Mouse (Mus musculus) layer of hippocampus, adult 11-12 months (tissue): ENCODE results near the gene Psme1.

Source experiments
- DNase-seq: peaks from one replicate; pipeline ENCODE4 v3.0.0; 2022; ENCODE audit warnings: low spot score

Gene Psme1

DNA sequence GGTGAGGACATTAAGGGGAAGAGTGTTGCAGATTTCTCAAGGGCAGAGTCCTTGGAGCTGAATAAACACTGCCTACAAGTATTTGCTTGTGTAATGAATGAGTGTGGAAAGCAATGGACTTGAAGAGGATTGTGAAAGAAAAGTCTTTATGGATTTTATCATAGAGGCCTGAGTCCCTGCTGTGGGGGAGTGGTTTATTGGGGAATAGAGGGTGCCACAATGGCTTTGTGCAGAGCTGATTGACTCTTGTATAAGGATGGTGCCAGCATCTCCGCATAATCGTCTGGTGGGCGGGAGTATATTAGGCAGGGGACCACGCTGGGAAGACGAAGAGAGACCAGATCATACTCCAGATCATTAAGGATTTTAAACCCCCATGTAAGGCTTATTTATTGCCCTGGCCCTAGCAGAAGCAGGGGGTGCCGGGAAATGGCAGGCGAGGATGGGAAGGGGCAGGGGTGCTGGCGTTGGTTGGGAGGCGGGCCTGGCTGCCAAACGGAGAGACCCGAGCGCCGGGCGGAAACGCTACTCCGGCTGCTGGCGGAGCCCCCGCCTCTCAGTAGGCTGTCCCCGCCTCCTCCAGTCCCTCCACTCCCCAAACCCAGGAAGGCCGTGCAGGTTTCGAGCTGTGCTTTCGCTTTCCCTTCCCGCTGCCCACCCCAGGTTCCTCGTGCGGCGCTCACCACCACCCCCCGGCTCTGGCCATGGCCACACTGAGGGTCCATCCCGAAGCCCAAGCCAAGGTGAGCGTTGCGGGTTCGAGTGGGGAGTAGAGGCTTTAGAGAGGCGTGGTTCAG lies at the start of gene Psme1:
Gene Psme1 (plus strand): TSS at position 253 of the 797 bp plus-strand sequence.
- DNase-seq, result peak; percentile 69

DNA sequence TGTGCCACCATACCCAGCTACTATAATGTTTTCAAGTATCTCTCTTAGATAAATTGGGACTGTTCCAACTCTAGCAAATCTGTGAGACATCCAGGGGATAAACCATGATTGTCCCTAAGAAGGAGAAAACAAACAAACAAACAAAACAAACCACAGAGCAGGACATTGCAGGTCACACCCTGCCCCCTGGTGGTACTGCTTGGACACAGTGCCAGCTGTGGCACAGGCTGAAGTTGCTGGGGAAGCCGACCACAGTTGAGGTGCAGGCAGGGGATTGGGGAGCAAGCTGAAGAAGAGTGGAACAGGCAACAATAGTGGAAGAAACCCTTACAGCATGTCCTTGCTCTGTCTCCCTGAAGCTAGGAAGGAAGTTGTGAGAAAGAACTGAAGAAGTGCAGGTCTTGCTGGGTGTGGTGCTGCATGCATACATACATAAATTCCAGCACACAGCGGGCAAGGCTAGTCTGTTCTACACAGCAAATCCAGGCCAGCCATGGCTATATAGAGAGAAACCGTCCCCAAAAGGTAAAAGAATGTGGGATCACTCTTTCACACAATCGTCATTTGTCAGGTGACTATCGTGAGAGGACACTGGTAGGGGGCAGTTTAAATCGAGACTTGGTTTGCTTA lies 41.7 kb upstream of the Psme1 start:
- peak; percentile 55 for DNase-seq

DNA sequence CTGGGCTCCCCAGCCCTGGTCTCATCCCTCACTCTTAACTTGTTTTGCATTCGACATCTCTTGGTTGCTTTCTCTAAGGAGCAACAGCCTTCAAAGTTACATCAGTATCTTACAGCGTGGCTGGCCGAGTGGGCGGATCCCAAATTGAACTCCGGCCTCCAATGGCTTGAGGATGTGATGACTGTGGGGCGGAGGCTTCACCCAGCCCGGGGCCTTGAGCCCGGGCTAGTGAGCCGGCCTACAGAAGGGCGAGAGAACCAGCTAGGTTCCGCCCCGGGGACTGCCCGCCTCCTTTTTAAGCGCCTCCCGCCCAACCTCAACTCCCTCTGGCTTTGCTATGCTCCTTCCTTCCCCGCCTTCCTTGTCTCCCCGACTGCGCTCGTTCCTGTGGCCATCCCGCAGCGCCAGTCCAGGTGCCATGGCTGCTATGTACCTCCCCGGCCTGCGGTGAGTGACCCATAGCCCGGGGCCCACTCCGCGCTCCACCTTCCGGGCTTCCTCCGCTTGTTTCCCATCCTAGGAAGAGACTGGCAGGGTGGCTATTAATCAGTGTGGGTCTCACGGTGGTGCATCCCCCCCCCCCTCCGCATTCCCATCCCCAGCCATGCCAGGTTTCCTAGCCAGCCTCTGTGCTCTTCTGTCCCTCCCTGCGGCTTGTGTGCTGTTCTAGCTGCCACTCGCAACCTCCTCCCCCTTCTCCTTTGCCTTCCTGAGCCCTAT lies 37.7 kb upstream of the Psme1 start, which contains the start of gene Pck2:
Gene Pck2 (plus strand): TSS at position 200 of the 720 bp plus-strand sequence.
- peak; percentile 80 for DNase-seq

DNA sequence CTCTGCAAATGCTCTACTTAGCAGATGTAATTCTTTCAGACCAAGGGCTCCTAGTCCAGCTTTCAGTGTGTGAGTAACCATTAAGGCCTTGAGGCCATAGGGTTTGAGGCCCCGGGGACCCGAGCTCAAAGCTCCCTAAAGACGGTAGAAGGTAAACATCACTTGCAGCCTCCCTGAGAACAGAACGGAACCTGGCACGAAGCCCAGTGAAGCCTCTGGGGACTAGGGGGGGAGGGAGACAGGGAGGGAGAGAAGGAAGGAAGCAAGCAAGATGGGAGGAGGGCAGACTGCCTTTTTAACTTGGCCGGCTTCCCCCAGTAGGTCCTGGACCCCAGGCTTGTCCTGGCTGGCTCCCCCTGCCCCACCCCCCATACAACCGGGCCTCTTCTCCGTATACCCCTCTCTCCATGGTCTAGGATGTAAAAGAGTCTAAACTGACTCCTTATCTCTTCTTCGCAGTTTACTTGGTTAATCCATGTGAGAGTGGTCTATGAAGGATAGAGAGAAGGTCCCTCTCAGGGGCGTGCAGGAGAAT lies 37.1 kb upstream of the Psme1 start:
- DNase-seq, result peak; percentile 73

DNA sequence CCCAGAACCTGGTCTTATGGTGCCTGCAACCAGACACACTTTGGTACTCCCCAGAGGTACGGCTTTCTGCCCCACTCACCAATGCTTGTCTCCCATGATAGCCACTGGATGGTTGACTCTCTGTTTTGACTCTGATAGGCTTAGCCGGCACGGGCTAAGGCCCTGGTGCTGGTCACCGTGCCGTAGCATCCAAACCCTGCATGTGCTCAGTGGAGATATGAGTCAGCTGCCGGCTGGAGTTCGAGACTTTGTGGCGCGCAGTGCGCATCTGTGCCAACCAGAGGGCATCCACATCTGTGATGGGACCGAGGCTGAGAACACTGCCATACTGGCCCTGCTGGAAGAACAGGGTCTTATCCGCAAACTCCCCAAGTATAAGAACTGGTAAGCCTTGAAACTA lies 35.7 kb upstream of the Psme1 start:
- no peak for DNase-seq

DNA sequence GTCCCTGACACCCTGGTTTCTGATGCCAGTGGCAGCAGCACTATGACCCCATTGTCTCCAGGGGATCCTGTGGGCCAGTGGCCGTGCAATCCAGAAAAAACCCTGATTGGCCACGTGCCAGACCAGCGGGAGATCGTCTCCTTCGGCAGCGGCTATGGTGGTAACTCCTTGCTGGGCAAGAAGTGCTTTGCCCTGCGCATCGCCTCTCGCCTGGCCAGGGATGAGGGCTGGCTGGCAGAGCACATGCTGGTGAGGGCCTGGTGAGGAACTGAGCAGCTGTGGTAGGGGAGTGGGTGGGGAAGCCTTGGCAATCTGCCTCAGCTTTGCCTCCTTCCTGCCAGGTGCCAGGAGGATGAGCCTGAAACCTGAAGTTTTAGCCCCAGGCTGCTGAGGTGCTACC lies 33.6 kb upstream of the Psme1 start:
- no peak for DNase-seq

DNA sequence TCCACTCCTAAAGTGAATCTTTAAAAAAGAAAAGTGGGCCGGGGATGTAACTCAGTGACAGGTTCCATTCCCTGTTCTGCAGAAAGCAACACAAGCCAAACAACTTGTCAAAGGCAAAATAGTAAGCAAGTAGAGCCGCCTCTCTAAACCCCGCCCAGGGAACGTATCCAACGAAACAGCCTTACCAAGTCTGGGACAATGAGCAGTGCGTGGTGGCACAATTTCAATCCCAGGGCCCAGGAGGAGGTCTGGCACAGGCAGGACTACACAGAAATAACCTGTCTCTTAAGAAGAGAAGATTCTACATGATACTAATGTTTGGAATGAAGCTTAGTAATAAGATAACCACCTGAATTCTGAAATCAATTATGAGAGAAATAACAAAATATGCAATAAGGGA lies 27.7 kb upstream of the Psme1 start:
- DNase-seq, result no peak

DNA sequence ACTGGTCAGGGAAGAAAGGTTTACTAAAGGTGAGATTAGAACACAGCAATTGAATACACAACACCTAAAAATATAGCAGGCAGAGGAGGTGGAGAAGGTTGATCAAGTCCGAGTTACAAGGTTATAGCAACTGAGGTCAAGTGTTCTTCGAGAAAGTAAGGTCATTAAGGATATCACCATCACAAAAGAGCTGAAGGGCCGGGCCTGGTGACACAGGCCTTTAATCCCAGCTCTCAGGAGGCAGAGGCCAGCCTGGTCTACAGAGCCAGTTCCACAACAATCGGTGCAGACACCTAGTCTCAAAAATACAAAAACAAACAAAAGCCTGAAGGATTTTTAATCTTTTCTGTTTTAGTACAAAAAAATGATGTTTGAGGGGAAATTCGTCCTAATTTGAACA lies 26.6 kb upstream of the Psme1 start:
- DNase-seq, result no peak

DNA sequence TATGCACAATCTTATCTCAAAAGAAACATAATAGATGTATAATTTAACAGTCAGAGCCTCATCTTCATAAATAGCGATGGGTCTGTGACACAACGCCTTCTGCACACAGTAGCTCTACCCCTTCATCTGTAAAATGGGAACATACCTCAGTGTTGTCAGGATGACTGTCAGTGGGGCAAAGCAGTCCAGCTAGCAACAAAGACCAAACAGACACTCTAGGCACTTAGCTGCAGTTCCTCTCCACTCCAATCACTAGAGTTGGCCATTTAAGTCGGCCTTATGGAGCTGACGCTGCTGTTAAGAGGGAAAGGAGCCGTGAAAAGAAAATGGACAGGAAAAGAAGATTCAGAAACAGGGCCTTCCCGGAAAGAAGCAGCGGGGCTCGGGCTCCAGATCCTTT lies 26.1 kb upstream of the Psme1 start:
- DNase-seq, result no peak

DNA sequence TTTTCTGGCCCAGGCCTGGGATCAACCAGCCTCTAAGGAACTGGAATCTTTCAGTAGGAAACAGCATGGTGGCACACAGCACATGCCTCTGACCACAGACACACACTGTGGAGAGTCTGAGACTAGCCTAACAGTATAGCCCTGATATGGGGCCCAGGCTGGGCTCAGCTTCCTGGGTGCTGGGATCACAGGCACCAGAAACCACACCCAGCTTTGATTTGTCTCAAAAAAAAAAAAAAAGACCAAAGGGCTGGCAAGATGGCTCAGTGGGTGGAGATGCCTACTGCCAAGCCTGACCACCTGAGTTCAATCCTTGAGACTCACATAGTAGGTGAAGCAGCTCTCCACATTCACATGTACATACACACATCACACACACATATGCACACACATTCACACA lies 23.3 kb upstream of the Psme1 start:
- DNase-seq, result no peak

DNA sequence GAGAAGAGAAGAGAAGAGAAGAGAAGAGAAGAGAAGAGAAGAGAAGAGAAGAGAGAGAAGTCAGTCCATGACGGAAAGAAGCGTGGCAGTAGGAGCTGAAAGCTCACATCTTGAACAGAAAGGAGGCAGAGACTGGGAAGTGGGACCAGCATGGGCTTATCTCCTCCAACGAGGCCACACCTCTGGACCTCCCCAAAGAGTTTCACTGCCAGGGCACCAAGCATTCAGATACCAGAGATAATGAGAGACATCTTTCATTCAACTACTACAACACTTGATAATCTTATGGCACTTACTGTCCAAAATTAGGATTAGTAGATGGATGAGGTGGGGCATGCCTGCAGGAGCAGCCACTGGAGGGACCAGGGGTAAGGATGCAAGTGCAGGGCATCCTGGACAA lies 22.1 kb upstream of the Psme1 start:
- DNase-seq, result no peak

DNA sequence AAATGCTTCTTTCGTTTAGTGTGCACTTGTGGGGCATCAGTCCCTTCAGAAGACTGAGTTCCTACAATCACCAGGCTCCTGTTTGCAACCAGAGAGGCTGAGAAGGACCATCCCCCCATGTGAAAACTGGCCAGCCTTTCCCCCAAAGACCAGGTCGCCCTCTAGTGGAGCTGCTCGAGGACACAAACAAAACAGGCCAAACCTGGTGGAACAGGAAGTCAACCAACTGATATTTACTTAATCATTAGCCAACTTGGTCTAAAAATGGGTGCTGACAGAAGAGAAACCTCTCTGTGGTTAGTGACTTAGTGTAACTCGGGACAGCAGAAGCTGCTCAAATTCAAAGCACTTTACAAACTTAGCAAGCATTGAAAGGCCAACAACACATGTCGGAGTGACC lies 20.9 kb upstream of the Psme1 start:
- DNase-seq, result peak; percentile 81

DNA sequence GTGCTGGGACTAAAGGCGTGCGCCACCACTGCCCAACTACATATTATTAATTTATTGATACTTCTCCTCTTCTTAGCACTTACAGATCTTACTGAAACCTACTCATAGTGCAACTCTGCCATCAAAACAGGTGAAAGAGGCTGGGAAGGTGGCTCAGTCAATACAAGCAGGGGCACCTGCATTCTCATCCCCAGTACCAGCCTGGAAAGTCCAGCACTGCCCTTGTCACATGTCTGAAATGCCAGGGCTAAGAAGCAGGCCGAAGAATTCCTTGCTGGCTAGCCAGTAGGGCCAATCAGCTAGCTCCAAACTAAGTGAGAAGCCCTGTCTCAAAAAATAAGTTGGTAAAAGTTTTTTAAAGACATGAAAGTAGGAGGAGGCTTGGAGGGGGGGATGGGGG lies 20.3 kb upstream of the Psme1 start:
- no peak for DNase-seq

DNA sequence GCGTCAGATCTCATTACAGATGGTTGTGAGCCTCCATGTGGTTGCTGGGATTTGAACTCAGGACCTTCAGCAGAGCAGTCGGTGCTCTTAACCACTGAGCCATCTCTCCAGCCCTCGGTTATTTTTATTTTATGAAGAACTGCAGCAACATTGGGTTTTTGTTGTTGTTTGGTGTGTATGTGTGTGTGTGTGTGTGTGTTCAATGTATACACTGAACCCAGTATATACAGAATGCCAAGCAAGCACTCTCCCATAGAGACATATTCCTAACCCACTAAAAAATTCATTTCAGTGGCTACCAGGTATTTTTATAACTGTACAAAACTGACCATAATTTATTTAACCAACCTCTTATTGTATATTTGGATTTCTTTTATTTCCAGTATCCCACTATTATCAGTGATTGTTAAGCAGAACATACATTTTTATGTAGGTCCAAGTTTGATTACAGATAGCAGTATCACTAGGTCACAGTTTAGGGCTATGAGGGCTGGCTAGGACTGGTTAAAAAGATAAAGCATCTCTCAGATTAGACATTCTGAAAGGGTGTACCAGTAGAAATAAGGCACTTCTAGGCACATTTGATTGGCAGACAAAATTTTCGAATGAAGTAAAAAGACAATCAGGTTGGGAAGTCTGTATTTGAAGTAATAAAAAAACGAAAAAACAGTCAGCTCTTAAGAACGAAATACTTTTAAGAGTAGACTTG lies 19.0 kb upstream of the Psme1 start:
- no peak for DNase-seq

DNA sequence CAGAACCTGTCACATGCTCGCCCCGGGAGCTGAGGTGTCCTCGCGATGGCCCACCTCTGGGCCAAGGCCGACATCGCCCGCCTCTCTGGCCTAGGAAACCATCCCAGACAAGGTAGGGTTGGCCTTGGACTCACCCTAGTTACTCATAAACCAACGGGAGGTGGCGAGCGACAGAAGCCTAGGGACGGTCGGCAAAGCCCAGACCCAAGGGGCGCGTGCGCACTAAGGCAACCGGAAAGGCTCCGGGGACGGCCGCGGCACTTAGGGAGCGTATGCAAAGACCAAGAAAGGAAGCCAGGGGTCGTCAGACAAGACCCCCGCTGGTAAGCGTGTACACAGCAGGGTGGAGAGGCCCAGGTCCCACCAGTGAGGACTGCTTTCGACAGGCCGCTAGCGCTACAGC lies 18.1 kb upstream of the Psme1 start, which contains the start of gene Dcaf11:
Gene Dcaf11 (plus strand): TSS at position 208 of the 403 bp plus-strand sequence.
- DNase-seq, result peak; percentile 91

DNA sequence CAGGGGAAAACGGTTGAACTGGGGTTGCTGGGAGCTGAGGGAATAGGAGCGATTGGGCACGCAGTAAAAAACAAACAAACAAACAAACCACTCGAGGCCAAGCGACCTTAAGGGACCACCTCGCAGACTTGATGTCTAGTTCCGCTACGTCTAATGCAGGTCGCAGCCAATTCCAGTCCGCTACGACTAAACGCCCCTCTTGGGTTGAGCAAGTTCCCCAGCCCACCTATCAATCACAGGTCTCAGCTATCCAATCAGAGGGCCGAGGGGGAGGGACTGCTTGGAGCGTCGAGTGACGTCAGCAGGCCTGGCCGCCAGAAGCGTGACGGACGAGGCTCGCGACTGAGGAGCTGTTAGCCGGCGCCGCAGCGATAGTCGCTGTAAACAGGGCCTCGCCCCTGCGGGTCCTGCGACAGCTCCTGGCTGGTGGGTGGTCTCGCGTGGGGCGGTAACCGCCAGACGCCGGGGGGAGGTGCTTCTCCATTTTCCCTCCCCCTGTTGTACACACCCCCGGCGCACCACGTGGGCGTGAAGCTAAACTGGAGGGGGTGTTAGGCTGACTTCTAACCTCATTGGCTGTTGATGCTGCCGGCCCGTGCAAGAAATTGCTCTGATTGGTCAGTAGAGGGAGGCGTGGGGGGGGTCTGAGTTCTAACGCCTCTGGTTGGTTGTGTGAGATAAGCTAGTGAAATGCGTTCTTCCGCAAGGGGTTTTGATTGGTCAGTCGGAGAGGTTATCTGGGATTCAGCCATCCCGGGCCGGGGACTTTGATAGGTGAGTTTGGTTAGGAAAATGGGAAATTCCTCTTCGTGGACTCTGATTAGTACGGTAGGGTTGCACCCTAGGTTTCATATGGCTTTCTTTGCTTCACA lies 17.5 kb upstream of the Psme1 start, which contains the start of gene A730061H03Rik:
Gene A730061H03Rik (minus strand): TSS at position 205 of the 872 bp plus-strand sequence.
- peak; percentile 99 for DNase-seq

DNA sequence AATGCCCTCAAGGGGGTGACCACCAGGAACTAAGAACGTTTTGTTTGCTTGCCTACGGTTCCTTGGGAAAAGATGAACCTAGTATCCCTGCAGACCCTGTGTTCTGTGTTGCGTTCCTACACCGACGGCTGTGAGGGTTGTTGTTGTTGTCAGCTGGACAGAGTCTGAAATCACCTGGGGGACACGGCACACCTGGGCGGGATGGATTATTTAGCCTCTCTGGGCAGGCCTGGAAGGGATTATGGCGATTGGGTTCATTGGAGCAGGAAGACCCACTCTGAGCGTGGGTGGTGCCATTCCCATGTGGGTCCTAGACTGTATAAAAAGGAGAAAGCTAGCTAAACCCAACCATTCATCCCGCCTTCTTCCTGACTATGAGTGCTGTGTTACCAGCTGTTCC lies 16.1 kb upstream of the Psme1 start:
- no peak for DNase-seq

DNA sequence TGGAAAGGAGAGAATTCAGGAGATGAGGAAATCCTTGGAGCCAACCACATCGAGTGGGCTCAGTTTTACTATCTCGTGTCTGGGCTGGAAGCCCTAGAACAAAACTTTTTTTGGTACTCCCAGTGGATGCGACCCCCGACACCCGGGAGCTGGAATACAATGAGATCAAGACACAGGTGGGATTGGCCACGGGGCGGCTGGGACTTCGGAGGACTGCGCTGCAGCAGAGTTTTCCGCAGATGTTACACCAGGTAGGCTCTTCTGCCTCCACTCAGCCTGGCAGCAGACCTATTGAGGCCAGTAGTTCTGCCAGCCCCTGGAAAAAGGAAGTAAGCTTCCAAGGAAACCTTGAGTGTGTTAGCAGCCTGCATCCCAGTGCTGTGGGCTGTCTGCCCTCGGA lies 14.7 kb upstream of the Psme1 start:
- DNase-seq, result no peak

DNA sequence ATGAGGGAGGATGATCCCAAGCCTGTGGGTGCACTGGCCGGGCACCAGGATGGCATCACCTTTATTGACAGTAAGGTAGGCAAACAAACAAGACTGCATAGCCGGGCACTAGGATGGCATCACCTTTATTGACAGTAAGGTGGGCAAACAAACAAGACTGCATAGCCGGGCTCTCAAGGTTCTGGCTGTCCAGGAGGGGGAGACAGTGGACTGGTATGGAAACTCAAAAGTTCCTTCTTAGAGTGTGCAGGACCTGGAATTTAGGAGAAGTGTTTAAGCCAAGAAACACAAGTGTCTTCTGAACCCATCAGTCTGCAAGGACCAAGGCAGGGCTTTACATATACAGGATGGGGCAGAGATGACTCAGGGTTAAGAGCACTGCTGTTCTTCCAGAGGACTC lies 12.2 kb upstream of the Psme1 start:
- no peak for DNase-seq

DNA sequence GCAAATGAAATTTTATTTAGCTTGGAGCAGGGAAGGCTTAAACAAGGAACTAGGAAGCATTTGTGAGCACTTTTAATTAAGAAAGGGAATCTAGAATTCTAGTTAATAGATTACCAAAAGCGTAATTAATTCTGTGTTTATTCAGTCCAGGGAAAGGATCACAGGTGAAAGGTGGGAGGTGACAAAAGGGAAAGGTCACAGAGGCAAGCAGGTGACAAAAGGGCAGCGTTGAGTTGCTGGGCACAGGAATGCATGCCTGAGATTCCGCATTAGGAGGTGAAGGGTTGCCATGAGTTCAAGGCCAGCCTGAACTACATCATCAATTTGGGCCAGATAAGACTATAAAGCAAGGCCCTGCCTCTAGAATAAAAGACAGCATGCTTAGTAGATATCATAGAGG lies 10.4 kb upstream of the Psme1 start:
- no peak for DNase-seq

DNA sequence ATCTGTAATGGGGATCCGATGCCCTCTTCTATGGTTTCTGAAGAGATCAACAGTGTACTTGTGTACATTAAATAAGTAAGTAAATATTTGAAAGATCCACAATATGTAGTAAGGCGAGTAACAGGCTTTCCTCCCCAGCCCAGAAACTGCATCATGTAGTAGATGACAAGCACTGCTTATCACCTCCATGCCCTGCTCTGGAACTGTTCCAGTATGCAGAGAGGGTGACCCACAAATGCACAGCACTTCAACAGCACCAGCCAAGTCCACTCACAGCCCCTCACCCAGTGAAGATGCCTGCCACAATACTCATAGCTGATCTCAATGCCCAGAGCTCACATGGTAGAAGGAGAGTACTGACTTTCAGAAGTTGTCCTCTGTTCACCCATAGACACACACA lies 7.3 kb upstream of the Psme1 start:
- DNase-seq, result no peak
